Mouse (Mus musculus) C2C12 (cell line): ENCODE results near the gene Fam84a. TPM values are rescaled to one million over a fixed set of nuclear protein-coding genes. Genes with fewer than 3 reads are reported as not detected.

ENCODE experiments used
- H3K27me3 ChIP-seq: one replicate; pipeline ENCODE4 v1.6.1; 2011; ENCODE audit not compliant: control insufficient read depth, insufficient read depth, insufficient read length
- H3K36me3 ChIP-seq: one replicate; pipeline ENCODE4 v1.6.1; 2011; ENCODE audit not compliant: control insufficient read depth, insufficient read depth
- H3K4me3 ChIP-seq: one replicate; pipeline ENCODE4 v1.5.1; 2011; ENCODE audit warnings: mild to moderate bottlenecking, control low read depth; ENCODE audit not compliant: poor library complexity, insufficient read depth, severe bottlenecking
- H3K79me2 ChIP-seq: one replicate; pipeline ENCODE4 v1.6.1; 2011; ENCODE audit not compliant: control insufficient read depth, insufficient read depth
- H3K79me3 ChIP-seq: one replicate; pipeline ENCODE4 v1.6.1; 2011; ENCODE audit warnings: low read depth, control low read depth
- H3ac ChIP-seq: one replicate; pipeline ENCODE3; 2011; ENCODE audit warnings: low read depth; ENCODE audit not compliant: control insufficient read depth, insufficient read length
- CEBPB ChIP-seq: IDR thresholded peaks from one replicate; pipeline ENCODE4 v1.6.1; 2011; ENCODE audit warnings: low read depth, mild to moderate bottlenecking, control low read depth, moderate library complexity
- CTCF ChIP-seq: IDR thresholded peaks from one replicate; pipeline ENCODE4 v1.5.1; 2011; ENCODE audit not compliant: control insufficient read depth, insufficient read depth, insufficient read length
- FOSL1 ChIP-seq: IDR thresholded peaks from one replicate; pipeline ENCODE4 v1.8.0; 2011; ENCODE audit warnings: mild to moderate bottlenecking, low read length; ENCODE audit not compliant: poor library complexity, insufficient read depth, severe bottlenecking
- MAX ChIP-seq: IDR thresholded peaks from one replicate; pipeline ENCODE4 v1.6.1; 2011; ENCODE audit warnings: mild to moderate bottlenecking, control low read depth
- MYOD1 ChIP-seq: IDR thresholded peaks from one replicate; pipeline ENCODE4 v1.6.1; 2011; ENCODE audit warnings: low read depth; ENCODE audit not compliant: control insufficient read depth, insufficient read length
- MYOG ChIP-seq: IDR thresholded peaks from one replicate; pipeline ENCODE4 v1.6.1; 2011; ENCODE audit not compliant: control insufficient read depth, insufficient read length; ENCODE audit errors: extremely low read depth
- USF1 ChIP-seq: IDR thresholded peaks from one replicate; pipeline ENCODE4 v1.6.1; 2011; ENCODE audit warnings: low read depth, mild to moderate bottlenecking, control low read depth, moderate library complexity
- long read RNA-seq, 2 experiments: library from polyadenylated mRNA; unstranded; transcript quantifications; one replicate each; pipeline ENCODE4 v2.0.0; 2019 to 2020
- polyA plus RNA-seq: library from polyadenylated mRNA; unstranded; fragments of >200 nt; fragmentation: generic; extraction: Trizol; gene quantifications from one replicate; pipeline ENCODE4 v1.2.1, GENCODE M21; 2012; ENCODE audit warnings: missing spikeins

The Fam84a gene
- 0.76 TPM for polyA plus RNA-seq
- long read RNA-seq, experiment 1, full-length matches to known transcripts, result 2 of 2 reads
- long read RNA-seq, experiment 1, partial matches to known transcripts, result 0 of 2 reads
- long read RNA-seq, experiment 1, other reads (novel, unspliced or antisense), result 0 of 2 reads
- long read RNA-seq, experiment 2, full-length matches to known transcripts, result 2 of 3 reads
- long read RNA-seq, experiment 2, partial matches to known transcripts, result 0 of 3 reads
- long read RNA-seq, experiment 2, other reads (novel, unspliced or antisense), result 1 of 3 reads

DNA sequence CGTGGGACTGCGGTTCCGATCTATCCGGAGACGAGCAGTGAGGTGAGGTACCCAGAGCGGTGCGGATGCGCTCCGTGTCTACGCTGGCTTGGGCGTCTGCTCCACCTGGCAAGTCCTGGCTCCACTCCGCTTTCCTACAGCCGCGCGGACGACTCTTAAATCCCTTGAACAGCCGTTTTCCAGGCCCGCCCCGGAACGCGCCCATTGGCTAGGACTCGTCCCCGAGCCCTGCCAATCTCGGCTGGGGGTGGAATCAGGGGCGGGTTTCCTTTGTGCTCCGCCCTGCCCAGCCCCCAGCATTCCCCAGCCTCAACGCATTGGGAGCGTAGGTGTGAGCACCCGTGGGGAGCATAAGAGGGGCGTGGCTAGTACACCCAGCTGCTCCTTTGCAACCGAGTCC lies at the start of gene Fam84a:
TSS of gene Fam84a (minus strand) at position 134 of the 400 bp plus-strand sequence.
- H3K79me2 ChIP-seq, result no peaks in the 10 kb centered on the region
- H3ac ChIP-seq, result peak within 1 kb of the TSS; percentile 53
- no peaks in the 10 kb centered on the region for H3K36me3 ChIP-seq
- H3K4me3 ChIP-seq, result peak within 1 kb of the TSS; percentile 21
- no peak for TF ChIP-seq USF1
- no peak for TF ChIP-seq CTCF
- no peak for TF ChIP-seq MAX
- no peak for TF ChIP-seq FOSL1
- TF ChIP-seq MYOG, result no peak
- TF ChIP-seq CEBPB, result no peak
- no peak for TF ChIP-seq MYOD1
- no peaks in the 10 kb centered on the region for H3K27me3 ChIP-seq
- no peaks in the 10 kb centered on the region for H3K79me3 ChIP-seq

DNA sequence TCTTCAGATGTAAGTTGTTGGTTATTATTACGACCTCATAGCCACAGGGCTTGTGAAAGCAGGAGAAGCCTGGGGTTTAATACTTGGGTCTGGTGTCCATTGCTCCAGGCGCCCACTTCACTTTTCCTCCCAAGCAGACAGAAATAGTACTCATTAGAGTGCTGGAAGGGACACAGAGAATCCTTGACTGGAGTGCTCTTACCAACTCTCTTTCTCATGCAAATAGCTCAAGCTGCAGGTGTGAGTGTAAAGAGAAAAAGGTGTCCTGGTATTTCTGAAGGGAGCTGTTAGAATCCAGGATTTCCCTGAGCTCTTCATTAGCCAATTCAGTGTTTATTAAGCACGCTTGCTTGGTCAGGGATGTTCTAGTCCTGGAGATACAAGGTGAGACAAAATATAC lies 43.6 kb upstream of the Fam84a start:
- H3K27me3 ChIP-seq, result no peaks in the 10 kb centered on the region

DNA sequence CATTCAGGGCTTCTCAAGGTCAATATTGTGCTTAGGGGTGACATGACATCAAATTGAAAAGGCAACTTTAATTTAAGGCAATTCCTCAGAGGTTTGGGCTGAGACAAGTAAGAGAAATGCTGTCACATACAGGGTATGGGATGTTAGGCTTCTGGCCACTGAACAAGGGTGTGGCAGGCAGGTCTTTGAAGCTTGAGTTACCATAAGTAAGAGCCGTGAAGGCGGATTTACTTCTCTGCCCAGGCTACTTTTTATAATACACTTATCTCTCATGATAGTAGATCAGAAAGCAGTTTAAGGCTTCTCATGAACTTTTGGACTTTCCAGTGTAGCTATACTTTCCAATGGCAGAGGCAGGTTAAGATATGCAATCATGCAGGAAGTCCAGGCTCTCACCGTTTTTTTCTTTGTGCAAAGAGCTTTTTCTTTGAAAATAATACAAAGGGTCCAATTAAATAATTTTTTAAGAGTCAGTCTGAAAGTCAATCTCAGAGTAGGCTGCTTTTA lies 34.9 kb upstream of the Fam84a start:
- Histone ChIP-seq H3K79me3 (no peaks in the 10 kb centered on the region), H3K4me3 (no peak overlapping the region), H3K36me3 (no peaks in the 10 kb centered on the region), H3K27me3 (no peaks in the 10 kb centered on the region), H3K79me2 (no peaks in the 10 kb centered on the region), H3ac (no peak overlapping the region)
- TF ChIP-seq MYOG, result no peak
- TF ChIP-seq CEBPB, result no peak

More for the DNA sequence above, 43.6 kb upstream of the Fam84a start:
- H3K79me2 ChIP-seq, result no peaks in the 10 kb centered on the region
- H3K36me3 ChIP-seq, result no peaks in the 10 kb centered on the region
- no peaks in the 10 kb centered on the region for H3K79me3 ChIP-seq
- H3K4me3 ChIP-seq, result no peak overlapping the region
- no peak overlapping the region for H3ac ChIP-seq
- no peak for TF ChIP-seq CEBPB
- no peak for TF ChIP-seq CTCF
- no peak for TF ChIP-seq MYOG

DNA sequence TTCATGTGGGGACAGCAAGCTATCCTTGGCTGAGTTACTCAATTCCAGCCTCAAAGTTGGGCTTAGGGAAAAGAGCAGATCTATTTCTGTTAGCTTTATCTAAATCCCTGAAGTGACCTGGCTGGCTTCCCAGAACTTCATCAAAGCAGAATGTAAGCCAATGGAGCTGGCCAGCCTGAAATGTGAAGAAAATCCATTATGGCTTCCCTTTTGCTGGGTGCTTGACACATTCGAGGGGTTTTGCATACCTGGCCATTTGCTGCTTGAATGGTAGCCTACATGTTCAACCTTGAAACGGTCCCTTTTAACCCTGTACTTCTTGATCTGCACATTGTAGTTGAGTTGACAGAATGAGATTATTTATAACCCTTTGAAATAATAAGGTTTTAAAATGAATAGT lies 13.9 kb upstream of the Fam84a start:
- Histone ChIP-seq H3K4me3 (no peak overlapping the region), H3K27me3 (no peaks in the 10 kb centered on the region), H3K79me3 (no peaks in the 10 kb centered on the region), H3K36me3 (no peaks in the 10 kb centered on the region), H3K79me2 (no peaks in the 10 kb centered on the region), H3ac (no peak overlapping the region)
- TF ChIP-seq MYOD1 (no peak), CEBPB (no peak), MAX (no peak), FOSL1 (no peak), USF1 (no peak), CTCF (no peak), MYOG (no peak)

DNA sequence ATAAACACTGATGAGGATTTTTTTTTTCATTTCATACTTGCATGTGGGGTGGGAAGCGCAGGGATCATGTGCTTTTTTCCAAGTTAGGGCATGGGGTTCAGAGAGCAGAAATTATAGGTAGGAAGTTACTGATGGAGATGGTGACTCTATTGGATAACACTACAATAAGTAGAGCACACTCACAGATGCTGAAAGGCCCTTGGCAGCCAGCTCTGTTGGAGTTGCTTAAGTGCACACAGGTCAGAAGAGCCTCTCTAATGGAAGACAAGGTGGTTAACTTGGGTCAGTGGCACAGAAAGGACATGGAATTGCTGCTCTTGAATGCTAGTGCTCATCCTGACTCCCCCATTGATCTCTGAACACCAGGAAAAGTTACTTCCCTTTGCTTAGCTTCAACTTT lies 13.1 kb upstream of the Fam84a start:
- no peak for TF ChIP-seq CEBPB
- TF ChIP-seq MYOD1, result no peak
- TF ChIP-seq USF1, result no peak
- TF ChIP-seq MYOG, result no peak
- no peak for TF ChIP-seq MAX
- TF ChIP-seq CTCF, result no peak
- TF ChIP-seq FOSL1, result no peak
- no peaks in the 10 kb centered on the region for H3K27me3 ChIP-seq
- no peaks in the 10 kb centered on the region for H3K36me3 ChIP-seq
- no peaks in the 10 kb centered on the region for H3K79me2 ChIP-seq
- no peak overlapping the region for H3ac ChIP-seq
- no peaks in the 10 kb centered on the region for H3K79me3 ChIP-seq
- H3K4me3 ChIP-seq, result no peak overlapping the region

DNA sequence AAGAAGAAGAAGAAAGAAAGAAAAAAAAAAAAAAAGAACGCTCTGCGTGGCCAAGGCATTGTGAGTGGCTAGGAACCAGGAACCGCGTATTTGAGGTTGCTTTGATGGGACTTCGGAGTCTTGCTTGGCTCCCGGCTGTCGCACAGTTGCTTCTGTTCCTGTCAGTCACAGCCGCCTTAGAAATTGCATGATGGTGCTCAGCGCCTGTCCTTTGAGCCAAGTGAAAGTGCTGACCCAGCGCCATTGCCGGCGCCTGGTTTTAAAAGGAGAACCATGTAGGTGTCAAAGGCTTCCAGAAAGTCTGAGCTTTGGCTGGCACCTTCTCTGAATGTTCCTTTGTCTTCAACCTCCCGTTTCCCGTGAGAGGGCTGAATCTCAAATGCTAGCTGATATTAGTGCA lies 572 bp upstream of the Fam84a start:
- no peaks in the 10 kb centered on the region for H3K27me3 ChIP-seq

More for the DNA sequence above, 572 bp upstream of the Fam84a start:
- peak; percentile 78 for TF ChIP-seq MYOD1
- TF ChIP-seq FOSL1, result no peak
- no peak for TF ChIP-seq MAX
- TF ChIP-seq MYOG, result no peak
- TF ChIP-seq USF1, result no peak
- no peak for TF ChIP-seq CTCF
- H3ac ChIP-seq, result no peak overlapping the region
- no peaks in the 10 kb centered on the region for H3K79me2 ChIP-seq
- no peaks in the 10 kb centered on the region for H3K79me3 ChIP-seq
- H3K4me3 ChIP-seq, result peak overlapping the region; percentile 18
- H3K36me3 ChIP-seq, result no peaks in the 10 kb centered on the region
